In the genomic region with DNA sequence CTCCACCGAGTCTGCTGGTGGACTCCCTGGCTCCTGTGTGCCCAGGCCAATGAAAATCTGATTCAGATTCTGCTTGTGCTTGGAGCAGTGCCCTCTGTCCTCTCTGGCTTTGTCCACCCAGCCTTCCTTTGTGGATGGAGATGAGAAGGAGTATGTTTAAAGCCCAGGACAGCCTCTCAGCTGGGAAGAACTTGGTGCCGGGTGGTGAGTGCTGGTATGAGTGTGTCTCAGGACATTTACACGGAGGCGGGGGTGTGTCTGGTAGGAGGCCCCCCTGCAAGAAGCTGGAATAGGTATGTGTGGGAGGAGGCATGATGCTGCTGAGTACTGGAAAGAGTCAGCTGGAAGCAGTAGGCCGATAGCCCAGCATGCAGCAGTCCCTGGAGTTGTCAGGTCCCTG, we compare ENCODE assay signal across 21 mouse cellular contexts. TPM values are rescaled to one million over a fixed set of nuclear protein-coding genes. Genes with fewer than 3 reads are reported as not detected.
DNase-seq lines count a peak whose midpoint lies in the region; ATAC-seq and TF ChIP-seq lines count a peak whose summit lies in the region.
"Had no signal": no experiment of that assay in that cellular context is flagged by ENCODE, and none has a peak within 500 bp of the region (broad histone marks: within the 10 kb centered on the region; RNA-seq: fewer than 3 reads in every experiment).

No protein-coding gene starts in this region.

- H3K36me3 ChIP-seq in forebrain, postnatal 0 days (ENCODE audit: insufficient read depth), result no peaks in the 10 kb centered on the region
- H3K36me3 ChIP-seq in forebrain, embryonic 10.5 days (replicated peaks), result no peaks in the 10 kb centered on the region
- no peaks in the 10 kb centered on the region for H3K36me3 ChIP-seq in embryonic facial prominence, embryonic 10.5 days (replicated peaks)
- H3K36me3 ChIP-seq in midbrain, embryonic 16.5 days (ENCODE audit: control insufficient read depth, insufficient read depth, low read length), result no peaks in the 10 kb centered on the region
- no peaks in the 10 kb centered on the region for H3K36me3 ChIP-seq in intestine, embryonic 16.5 days (ENCODE audit: control insufficient read depth, insufficient read depth, low read length)
- H3K36me3 ChIP-seq: G1E; heart, embryonic 10.5 days; limb, embryonic 15.5 days had no signal

- peak overlapping the region; percentile 9; the same call in 1 of the 2 replicates for H3K4me3 ChIP-seq in forebrain, postnatal 0 days (ENCODE audit: low read depth, low read length)
- no peak overlapping the region for H3K4me3 ChIP-seq in forebrain, embryonic 10.5 days
- H3K4me3 ChIP-seq in embryonic facial prominence, embryonic 10.5 days, result 0 out of 2 replicates have a peak overlapping the region, but pooled peaks have one; percentile 18
- H3K4me3 ChIP-seq in midbrain, embryonic 16.5 days (ENCODE audit: low read depth, low read length), result no peak overlapping the region
- no peak overlapping the region for H3K4me3 ChIP-seq in intestine, embryonic 16.5 days (ENCODE audit: low read length)
- H3K4me3 ChIP-seq: heart, embryonic 10.5 days; limb, embryonic 15.5 days had no signal

- no peak for ATAC-seq in forebrain, postnatal 0 days
- ATAC-seq in midbrain, embryonic 16.5 days, result no peak
- ATAC-seq in intestine, embryonic 16.5 days, result no peak

- DNase-seq in forebrain, postnatal 0 days, result no peak
- no peak for DNase-seq in forebrain, embryonic 10.5 days (ENCODE audit: extremely low spot score, low spot score)
- peak; percentile 80 for DNase-seq in brain, adult 2 months (ENCODE audit: low read depth, low spot score)
- DNase-seq in embryonic facial prominence, embryonic 10.5 days (ENCODE audit: low spot score), result no peak
- DNase-seq in urinary bladder, postnatal 25 days (ENCODE audit: low spot score), result no peak
- DNase-seq in lung, postnatal 25 days (ENCODE audit: low spot score), result no peak
- DNase-seq: adrenal gland, postnatal 10 days; B cell, adult 2 months; gastrocnemius, postnatal 14 days; kidney, adult 11 months; kidney, postnatal 36 days; lung, adult 2 months; retina, postnatal 1 day; spleen, adult 18-20 months; thymus, postnatal 36 days had no signal

- no peak overlapping the region for H3K9ac ChIP-seq in forebrain, postnatal 0 days
- no peak overlapping the region; the same call in 1 of the 2 replicates for H3K9ac ChIP-seq in midbrain, embryonic 16.5 days (ENCODE audit: low read depth, low read length)
- no peak overlapping the region for H3K9ac ChIP-seq in intestine, embryonic 16.5 days (ENCODE audit: low read depth, low read length)
- H3K9ac ChIP-seq: limb, embryonic 15.5 days had no signal

- H3K4me1 ChIP-seq in forebrain, postnatal 0 days (ENCODE audit: insufficient read depth), result peaks cover 21% of the 10 kb centered on the region
- peaks cover 89% of the 10 kb centered on the region for H3K4me1 ChIP-seq in forebrain, embryonic 10.5 days
- H3K4me1 ChIP-seq in embryonic facial prominence, embryonic 10.5 days, result peaks cover 79% of the 10 kb centered on the region
- peaks cover 66% of the 10 kb centered on the region for H3K4me1 ChIP-seq in midbrain, embryonic 16.5 days (ENCODE audit: control insufficient read depth, insufficient read depth, low read length)
- peaks cover 7% of the 10 kb centered on the region; the same call in 1 of the 2 replicates for H3K4me1 ChIP-seq in intestine, embryonic 16.5 days (ENCODE audit: control insufficient read depth, insufficient read depth, low read length)

- no peak overlapping the region for H3K27ac ChIP-seq in forebrain, postnatal 0 days (ENCODE audit: low read depth, low read length)
- no peak overlapping the region for H3K27ac ChIP-seq in forebrain, embryonic 10.5 days
- no peak overlapping the region for H3K27ac ChIP-seq in embryonic facial prominence, embryonic 10.5 days (replicated peaks)
- no peak overlapping the region for H3K27ac ChIP-seq in midbrain, embryonic 16.5 days (ENCODE audit: low read length)
- no peak overlapping the region for H3K27ac ChIP-seq in intestine, embryonic 16.5 days (ENCODE audit: low read length)
- H3K27ac ChIP-seq: heart, embryonic 10.5 days; limb, embryonic 15.5 days; stomach, postnatal 0 days had no signal

- TF ChIP-seq CTCF in forebrain, postnatal 0 days (IDR thresholded peaks at IDR 0.05; ENCODE audit: low read depth), result no peak

- H3K9me3 ChIP-seq in forebrain, postnatal 0 days (ENCODE audit: low read length), result no peaks in the 10 kb centered on the region
- H3K9me3 ChIP-seq in forebrain, embryonic 10.5 days, result no peaks in the 10 kb centered on the region
- no peaks in the 10 kb centered on the region for H3K9me3 ChIP-seq in embryonic facial prominence, embryonic 10.5 days
- no peaks in the 10 kb centered on the region for H3K9me3 ChIP-seq in midbrain, embryonic 16.5 days (replicated peaks; ENCODE audit: control insufficient read depth, low read length, poor library complexity, severe bottlenecking)
- H3K9me3 ChIP-seq in intestine, embryonic 16.5 days (ENCODE audit: control insufficient read depth, low read length), result no peaks in the 10 kb centered on the region
- H3K9me3 ChIP-seq: heart, embryonic 10.5 days; limb, embryonic 15.5 days had no signal

- 61% methylated on average over 5 of the region's 5 CpGs for WGBS in forebrain, postnatal 0 days
- 67% methylated on average over 5 of the region's 5 CpGs for WGBS in forebrain, embryonic 10.5 days
- 48% methylated on average over 5 of the region's 5 CpGs for WGBS in embryonic facial prominence, embryonic 10.5 days
- 68% methylated on average over 5 of the region's 5 CpGs for WGBS in midbrain, embryonic 16.5 days
- 64% methylated on average over 5 of the region's 5 CpGs for WGBS in intestine, embryonic 16.5 days

- no peaks in the 10 kb centered on the region for H3K27me3 ChIP-seq in forebrain, postnatal 0 days (ENCODE audit: insufficient read depth, low read length)
- H3K27me3 ChIP-seq in forebrain, embryonic 10.5 days (ENCODE audit: poor library complexity, severe bottlenecking), result peaks cover 39% of the 10 kb centered on the region
- H3K27me3 ChIP-seq in embryonic facial prominence, embryonic 10.5 days (replicated peaks; ENCODE audit: low read depth, poor library complexity, severe bottlenecking), result peaks cover 48% of the 10 kb centered on the region
- no peaks in the 10 kb centered on the region for H3K27me3 ChIP-seq in midbrain, embryonic 16.5 days (ENCODE audit: control insufficient read depth, insufficient read depth, low read depth, low read length)
- peaks cover 16% of the 10 kb centered on the region for H3K27me3 ChIP-seq in intestine, embryonic 16.5 days (replicated peaks; ENCODE audit: control insufficient read depth, insufficient read depth, low read length)

- H3K4me2 ChIP-seq in forebrain, postnatal 0 days (ENCODE audit: low read depth), result peak overlapping the region; percentile 70; the same call in 1 of the 2 replicates
- H3K4me2 ChIP-seq in midbrain, embryonic 16.5 days (ENCODE audit: low read length), result peak overlapping the region; percentile 80
- H3K4me2 ChIP-seq in intestine, embryonic 16.5 days (ENCODE audit: low read depth, low read length), result no peak overlapping the region
- H3K4me2 ChIP-seq: limb, embryonic 15.5 days had no signal

RNA-seq across cellular contexts. Expression of gene Igsf9b, which starts 3.3 kb away (rescaled TPM):
- 22.5 and 30.8 TPM in 2 replicates for total RNA-seq in forebrain, postnatal 0 days (2014; rRNA removed)
- polyA plus RNA-seq in forebrain, postnatal 0 days (2015; fragmentation: Nextera tagmentation; extraction: Ambion mirVana), result 5.6 and 11.8 TPM in 2 replicates
- 6.3 and 6.8 TPM in 2 replicates for polyA plus RNA-seq in forebrain, embryonic 10.5 days (2016; fragmentation: Nextera tagmentation; extraction: Ambion mirVana)
- polyA plus RNA-seq in embryonic facial prominence, embryonic 10.5 days (2016; fragmentation: Nextera tagmentation; extraction: Ambion mirVana), result 4.2 and 4.8 TPM in 2 replicates
- polyA plus RNA-seq in midbrain, embryonic 16.5 days (2015; fragmentation: Nextera tagmentation; extraction: Ambion mirVana), result 21.9 and 22.8 TPM in 2 replicates
- polyA plus RNA-seq in intestine, embryonic 16.5 days (2015; fragmentation: Nextera tagmentation; extraction: Ambion mirVana), result 4.1 and 4.2 TPM in 2 replicates
- polyA plus RNA-seq: G1E had no signal

Comparison
In these comparisons a context has a peak if more than half of its experiments do, and no peak if none do; other contexts are left out.
1. H3K4me3 ChIP-seq: peak in forebrain, postnatal 0 days (single experiment) and embryonic facial prominence, embryonic 10.5 days (single experiment); none in forebrain, embryonic 10.5 days (single experiment), midbrain, embryonic 16.5 days (single experiment) and intestine, embryonic 16.5 days (single experiment).